Mouse (Mus musculus): ENCODE data around the gene Afap1l2. TPM values are rescaled to one million over a fixed set of nuclear protein-coding genes. Genes with fewer than 3 reads are reported as not detected.

Gene Afap1l2
- total and polyA plus RNA-seq, 2 experiments from 2014 or later: 2.3 to 2.7 TPM

GRCm38 (mm10) chr19:56929392-56929791, 78.6 kb downstream of the Afap1l2 start:
- no peak for TF ChIP-seq EP300 (IDR thresholded peaks at IDR 0.05; ENCODE audit: low read depth)
- TF ChIP-seq CTCF (IDR thresholded peaks at IDR 0.05; ENCODE audit: low read depth): no peak
- H3K27ac ChIP-seq (ENCODE audit: low read depth): no peak overlapping the region
- H3K4me3 ChIP-seq (ENCODE audit: low read depth, low read length): no peak overlapping the region
- H3K9ac ChIP-seq (replicated peaks; ENCODE audit: low read depth, low read length): no peak overlapping the region
- DNase-seq (ENCODE audit: low spot score): peak; percentile 23
- H3K9me3 ChIP-seq (replicated peaks; ENCODE audit: control insufficient read depth, low read length): no peaks in the 10 kb centered on the region
- ATAC-seq (ENCODE audit: insufficient read depth, low read depth): no peak; the same call in 1 of the 2 replicates
- H3K4me1 ChIP-seq (ENCODE audit: control insufficient read depth, insufficient read depth): no peaks in the 10 kb centered on the region
- 46% methylated on average over 3 of the region's 3 CpGs for WGBS
- no peaks in the 10 kb centered on the region for H3K27me3 ChIP-seq (ENCODE audit: control insufficient read depth, insufficient read depth, low read length)
- no peaks in the 10 kb centered on the region for H3K36me3 ChIP-seq (replicated peaks; ENCODE audit: control insufficient read depth, insufficient read depth, low read length)
- H3K4me2 ChIP-seq (ENCODE audit: low read depth, low read length): no peak overlapping the region

DNA sequence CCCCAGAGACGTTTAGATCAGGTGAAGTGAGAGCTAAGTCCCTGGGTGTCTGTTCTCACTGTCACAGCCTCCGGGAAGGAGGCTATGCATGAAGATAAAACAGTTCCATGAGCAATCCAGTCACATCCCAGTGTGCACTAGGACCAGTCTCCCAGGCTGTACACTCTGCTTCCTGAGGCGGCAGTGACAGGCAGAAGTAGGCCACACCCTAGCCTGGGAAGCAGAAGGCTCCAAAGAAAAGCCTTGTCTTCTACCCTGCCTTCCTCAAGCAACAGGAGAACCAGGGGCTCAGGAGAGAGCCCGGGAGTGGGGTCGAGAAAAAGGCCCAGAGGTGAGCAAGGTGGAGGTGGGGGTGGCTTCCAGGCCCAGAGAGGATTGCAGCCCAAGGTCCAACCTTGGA, 86.3 kb downstream of the Afap1l2 start:
- TF ChIP-seq CTCF (IDR thresholded peaks at IDR 0.05; ENCODE audit: low read depth) (no peak), EP300 (IDR thresholded peaks at IDR 0.05; ENCODE audit: low read depth) (no peak)
- ATAC-seq (ENCODE audit: insufficient read depth, low read depth): no peak
- 54% methylated on average over 5 of the region's 5 CpGs for WGBS
- Histone ChIP-seq H3K4me3 (ENCODE audit: low read depth, low read length) (no peak overlapping the region), H3K27me3 (ENCODE audit: control insufficient read depth, insufficient read depth, low read length) (no peaks in the 10 kb centered on the region), H3K9me3 (replicated peaks; ENCODE audit: control insufficient read depth, low read length) (no peaks in the 10 kb centered on the region), H3K36me3 (replicated peaks; ENCODE audit: control insufficient read depth, insufficient read depth, low read length) (no peaks in the 10 kb centered on the region), H3K4me1 (ENCODE audit: control insufficient read depth, insufficient read depth) (no peaks in the 10 kb centered on the region), H3K4me2 (ENCODE audit: low read depth, low read length) (no peak overlapping the region), H3K9ac (replicated peaks; ENCODE audit: low read depth, low read length) (no peak overlapping the region), H3K27ac (ENCODE audit: low read depth) (no peak overlapping the region)
- no peak for DNase-seq (ENCODE audit: low spot score)

DNA sequence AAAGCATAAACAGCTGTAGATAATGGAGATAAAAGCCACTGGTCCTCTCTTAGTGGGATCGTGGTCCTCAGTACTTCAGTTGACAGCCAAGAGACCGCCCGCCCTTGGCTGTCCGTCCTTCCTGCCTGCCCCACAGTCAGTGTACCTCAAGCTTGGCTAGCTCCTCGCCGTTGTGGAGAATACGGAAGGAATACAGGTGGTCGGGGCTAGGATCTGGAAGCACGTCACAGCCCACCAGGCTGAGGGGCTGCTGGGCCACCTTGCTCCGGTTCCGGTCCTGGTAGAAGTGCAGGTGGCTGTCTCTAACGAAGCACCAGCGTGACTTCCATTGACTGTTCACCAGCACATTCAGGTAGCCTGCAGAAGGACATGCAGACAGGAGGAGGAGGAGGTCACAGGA, 87.8 kb downstream of the Afap1l2 start:
- Histone ChIP-seq H3K4me2 (ENCODE audit: low read depth, low read length) (no peak overlapping the region), H3K4me1 (ENCODE audit: control insufficient read depth, insufficient read depth) (no peaks in the 10 kb centered on the region), H3K36me3 (replicated peaks; ENCODE audit: control insufficient read depth, insufficient read depth, low read length) (no peaks in the 10 kb centered on the region), H3K9me3 (replicated peaks; ENCODE audit: control insufficient read depth, low read length) (no peaks in the 10 kb centered on the region), H3K27ac (ENCODE audit: low read depth) (no peak overlapping the region), H3K9ac (replicated peaks; ENCODE audit: low read depth, low read length) (no peak overlapping the region; the same call in 1 of the 2 replicates), H3K4me3 (ENCODE audit: low read depth, low read length) (no peak overlapping the region), H3K27me3 (ENCODE audit: control insufficient read depth, insufficient read depth, low read length) (no peaks in the 10 kb centered on the region)
- ATAC-seq (ENCODE audit: insufficient read depth, low read depth) (no peak), DNase-seq (ENCODE audit: low spot score) (no peak)
- 86% methylated on average over 13 of the region's 13 CpGs for WGBS
- TF ChIP-seq CTCF (IDR thresholded peaks at IDR 0.05; ENCODE audit: low read depth) (no peak), EP300 (IDR thresholded peaks at IDR 0.05; ENCODE audit: low read depth) (no peak)

DNA sequence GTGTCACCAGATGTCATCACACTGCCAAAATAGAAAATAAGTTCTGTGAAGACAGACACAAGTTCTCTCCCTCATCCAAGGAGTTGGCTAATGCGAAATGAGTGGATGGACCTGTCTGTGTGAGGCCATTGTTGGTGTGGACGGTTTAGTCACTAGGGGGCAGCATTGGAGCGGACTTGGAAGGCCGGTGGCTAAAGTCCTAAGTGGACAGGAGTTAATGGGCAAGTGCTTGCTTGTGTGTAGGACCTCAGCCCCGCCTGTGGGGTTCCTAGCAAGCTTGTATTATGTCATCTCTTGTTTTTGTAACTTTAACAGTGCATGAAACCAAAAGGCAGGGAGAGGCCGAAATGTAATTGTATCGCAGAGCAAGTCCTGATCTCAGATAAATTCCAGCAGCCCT, 88.4 kb downstream of the Afap1l2 start:
- no peak overlapping the region for H3K9ac ChIP-seq (replicated peaks; ENCODE audit: low read depth, low read length)
- DNase-seq (ENCODE audit: low spot score) (peak; percentile 89), ATAC-seq (ENCODE audit: insufficient read depth, low read depth) (peak; percentile 92)
- H3K36me3 ChIP-seq (replicated peaks; ENCODE audit: control insufficient read depth, insufficient read depth, low read length): no peaks in the 10 kb centered on the region
- no peak overlapping the region for H3K4me2 ChIP-seq (ENCODE audit: low read depth, low read length)
- H3K4me3 ChIP-seq (ENCODE audit: low read depth, low read length): no peak overlapping the region
- H3K27me3 ChIP-seq (ENCODE audit: control insufficient read depth, insufficient read depth, low read length): no peaks in the 10 kb centered on the region
- H3K9me3 ChIP-seq (replicated peaks; ENCODE audit: control insufficient read depth, low read length): no peaks in the 10 kb centered on the region
- H3K4me1 ChIP-seq (ENCODE audit: control insufficient read depth, insufficient read depth): no peaks in the 10 kb centered on the region
- WGBS: 22% methylated on average over 7 of the region's 7 CpGs
- H3K27ac ChIP-seq (ENCODE audit: low read depth): no peak overlapping the region
- TF ChIP-seq CTCF (IDR thresholded peaks at IDR 0.05; ENCODE audit: low read depth) (peak; percentile 98), EP300 (IDR thresholded peaks at IDR 0.05; ENCODE audit: low read depth) (no peak)

DNA sequence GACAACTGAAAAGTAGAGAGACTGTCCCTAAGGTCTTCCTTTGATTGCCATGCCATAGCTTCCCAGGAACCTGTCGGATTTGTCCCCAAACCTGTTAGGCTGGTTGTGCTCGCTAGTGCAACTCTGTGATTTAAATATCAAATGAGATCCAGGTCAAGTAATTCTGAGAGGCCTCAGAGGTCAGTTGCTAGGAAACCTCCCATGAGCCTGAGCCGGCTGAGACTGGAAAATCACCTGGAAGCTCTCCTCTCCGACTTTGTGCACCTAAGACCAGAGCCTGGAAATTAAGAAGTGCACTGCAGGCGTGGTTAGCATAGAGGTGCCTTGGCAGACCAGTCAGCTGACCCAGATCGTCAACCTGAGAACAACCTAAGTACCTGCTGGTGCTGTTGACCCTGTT, 92.9 kb downstream of the Afap1l2 start:
- H3K4me2 ChIP-seq (ENCODE audit: low read depth, low read length): no peak overlapping the region
- TF ChIP-seq CTCF (IDR thresholded peaks at IDR 0.05; ENCODE audit: low read depth) (no peak), EP300 (IDR thresholded peaks at IDR 0.05; ENCODE audit: low read depth) (no peak)
- H3K4me3 ChIP-seq (ENCODE audit: low read depth, low read length): no peak overlapping the region
- no peaks in the 10 kb centered on the region for H3K36me3 ChIP-seq (replicated peaks; ENCODE audit: control insufficient read depth, insufficient read depth, low read length)
- H3K27me3 ChIP-seq (ENCODE audit: control insufficient read depth, insufficient read depth, low read length): 0 out of 2 replicates have a peak, but pooled peaks cover 5% of the 10 kb centered on the region
- H3K9me3 ChIP-seq (replicated peaks; ENCODE audit: control insufficient read depth, low read length): no peaks in the 10 kb centered on the region
- H3K27ac ChIP-seq (ENCODE audit: low read depth): no peak overlapping the region
- no peak overlapping the region for H3K9ac ChIP-seq (replicated peaks; ENCODE audit: low read depth, low read length)
- no peaks in the 10 kb centered on the region for H3K4me1 ChIP-seq (ENCODE audit: control insufficient read depth, insufficient read depth)
- WGBS: 63% methylated on average over 6 of the region's 6 CpGs
- DNase-seq (ENCODE audit: low spot score): no peak
- ATAC-seq (ENCODE audit: insufficient read depth, low read depth): no peak

DNA sequence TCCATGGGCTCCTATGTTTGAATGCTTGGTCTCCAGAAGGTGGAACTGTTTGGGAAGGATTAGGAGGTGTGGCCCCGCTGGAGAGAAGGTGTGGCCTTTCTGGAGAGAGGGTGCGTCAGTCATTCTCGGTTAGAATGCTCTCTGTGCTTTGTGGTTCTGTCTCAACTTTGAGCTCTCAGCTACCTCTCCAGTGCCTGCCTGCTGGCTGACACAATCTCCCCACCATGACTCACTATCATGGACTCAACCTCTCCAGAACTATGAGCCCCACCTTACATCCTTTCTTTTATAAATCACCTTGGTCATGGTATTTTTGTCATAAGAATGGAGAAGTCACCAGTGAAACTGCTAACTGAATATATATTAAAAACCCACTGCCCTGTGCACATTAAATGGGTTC, 93.4 kb downstream of the Afap1l2 start:
- no peaks in the 10 kb centered on the region for H3K9me3 ChIP-seq (replicated peaks; ENCODE audit: control insufficient read depth, low read length)
- no peak overlapping the region for H3K27ac ChIP-seq (ENCODE audit: low read depth)
- TF ChIP-seq EP300 (IDR thresholded peaks at IDR 0.05; ENCODE audit: low read depth) (no peak), CTCF (IDR thresholded peaks at IDR 0.05; ENCODE audit: low read depth) (no peak)
- DNase-seq (ENCODE audit: low spot score) (no peak), ATAC-seq (ENCODE audit: insufficient read depth, low read depth) (no peak)
- H3K4me2 ChIP-seq (ENCODE audit: low read depth, low read length): no peak overlapping the region
- no peak overlapping the region for H3K4me3 ChIP-seq (ENCODE audit: low read depth, low read length)
- H3K36me3 ChIP-seq (replicated peaks; ENCODE audit: control insufficient read depth, insufficient read depth, low read length): no peaks in the 10 kb centered on the region
- WGBS: 90% methylated on average over 3 of the region's 3 CpGs
- no peaks in the 10 kb centered on the region for H3K4me1 ChIP-seq (ENCODE audit: control insufficient read depth, insufficient read depth)
- 0 out of 2 replicates have a peak, but pooled peaks cover 5% of the 10 kb centered on the region for H3K27me3 ChIP-seq (ENCODE audit: control insufficient read depth, insufficient read depth, low read length)
- H3K9ac ChIP-seq (replicated peaks; ENCODE audit: low read depth, low read length): no peak overlapping the region

All from heart, postnatal 0 days (tissue).